8 mouse cellular contexts compared by ENCODE assay signal in genomic region chr8:119661081-119661480, GRCm38 (mm10). TPM values are rescaled to one million over a fixed set of nuclear protein-coding genes. Genes with fewer than 3 reads are reported as not detected.
DNase-seq lines count a peak whose midpoint lies in the region; ATAC-seq lines count a peak whose summit lies in the region.

No protein-coding gene starts in this region.

- H3K4me2 ChIP-seq in embryonic facial prominence, embryonic 15.5 days (replicated peaks): no peak overlapping the region
- no peak overlapping the region for H3K4me2 ChIP-seq in midbrain, embryonic 11.5 days

- H3K36me3 ChIP-seq in embryonic facial prominence, embryonic 15.5 days: no peaks in the 10 kb centered on the region
- no peaks in the 10 kb centered on the region for H3K36me3 ChIP-seq in midbrain, embryonic 11.5 days (ENCODE audit: control insufficient read depth, insufficient read depth, low read length)

- H3K4me3 ChIP-seq in embryonic facial prominence, embryonic 15.5 days (replicated peaks): no peak overlapping the region
- no peak overlapping the region for H3K4me3 ChIP-seq in midbrain, embryonic 11.5 days (ENCODE audit: low read depth, low read length)

- H3K9me3 ChIP-seq in embryonic facial prominence, embryonic 15.5 days (replicated peaks): no peaks in the 10 kb centered on the region
- no peaks in the 10 kb centered on the region for H3K9me3 ChIP-seq in midbrain, embryonic 11.5 days (ENCODE audit: control insufficient read depth, low read length)

- DNase-seq in urinary bladder, postnatal 14 days (ENCODE audit: low spot score): peak; percentile 56
- DNase-seq in urinary bladder, postnatal 10 days (ENCODE audit: low spot score): no peak
- peak; percentile 79 to 80 for DNase-seq in heart, postnatal 10 days
- DNase-seq in kidney, postnatal 14 days: peak; percentile 82
- peak; percentile 88 for DNase-seq in midbrain, embryonic 11.5 days (ENCODE audit: low spot score, missing footprints)
- no peak for DNase-seq in spleen, adult 18-20 months

- no peak overlapping the region for H3K9ac ChIP-seq in embryonic facial prominence, embryonic 15.5 days
- H3K9ac ChIP-seq in midbrain, embryonic 11.5 days (ENCODE audit: low read length): peak overlapping the region; percentile 44; the same call in 1 of the 2 replicates

- WGBS in embryonic facial prominence, embryonic 15.5 days: 13% methylated on average over 9 of the region's 9 CpGs
- WGBS in midbrain, embryonic 11.5 days: 0% methylated on average over 9 of the region's 9 CpGs

- intact Hi-C loops in heart, postnatal 10 days (cut with DNase I): no loop called here

- 0 out of 2 replicates have a peak, but pooled peaks have one; percentile 5 for ATAC-seq in embryonic facial prominence, embryonic 15.5 days (ENCODE audit: insufficient number of reproducible peaks, low FRiP score, low TSS enrichment, low read depth)
- peak; percentile 77 for ATAC-seq in midbrain, embryonic 11.5 days (ENCODE audit: low FRiP score)
- no peak for ATAC-seq in megakaryocyte progenitor cell, adult 5-6 weeks (replicated peaks; ENCODE audit: poor library complexity)

- H3K27ac ChIP-seq in embryonic facial prominence, embryonic 15.5 days (replicated peaks): no peak overlapping the region
- H3K27ac ChIP-seq in midbrain, embryonic 11.5 days (ENCODE audit: low read depth, low read length): no peak overlapping the region; the same call in 1 of the 2 replicates

- peaks cover 19% of the 10 kb centered on the region for H3K4me1 ChIP-seq in embryonic facial prominence, embryonic 15.5 days
- peaks cover 22% of the 10 kb centered on the region for H3K4me1 ChIP-seq in midbrain, embryonic 11.5 days (ENCODE audit: control insufficient read depth, insufficient read depth, low read length)

- H3K27me3 ChIP-seq in embryonic facial prominence, embryonic 15.5 days: peaks cover 5% of the 10 kb centered on the region; the same call in 1 of the 2 replicates
- no peaks in the 10 kb centered on the region; the same call in 1 of the 2 replicates for H3K27me3 ChIP-seq in midbrain, embryonic 11.5 days (ENCODE audit: control insufficient read depth, insufficient read depth, low read length)

RNA-seq across cellular contexts. Expression of gene Wfdc1, which starts 5.1 kb away (rescaled TPM):
- 2.0 and 2.6 TPM in 2 replicates for polyA plus RNA-seq in embryonic facial prominence, embryonic 15.5 days (2015; fragmentation: Nextera tagmentation; extraction: Ambion mirVana)
- total RNA-seq in heart, postnatal 10 days (2021): 10 to 100 TPM; 45.0 to 47.4 TPM
- polyA plus RNA-seq in midbrain, embryonic 11.5 days (2014; fragmentation: Nextera tagmentation; extraction: Ambion mirVana): 8.8 and 11.8 TPM in 2 replicates
- not detected in 2 replicates for total RNA-seq in megakaryocyte progenitor cell, adult 5-6 weeks (2015)
- not detected in 2 replicates for total RNA-seq in megakaryocyte progenitor cell, adult 5-6 weeks (2017)

RNA-seq across cellular contexts. Expression of gene Kcng4, which starts 25.6 kb away (rescaled TPM):
- polyA plus RNA-seq in embryonic facial prominence, embryonic 15.5 days (2015; fragmentation: Nextera tagmentation; extraction: Ambion mirVana): 0.43 and 0.55 TPM in 2 replicates
- total RNA-seq in heart, postnatal 10 days (2021): under 1 TPM in 1 of 2 experiments, not detected in 1; 0.10 TPM
- 0.15 and 0.18 TPM in 2 replicates for polyA plus RNA-seq in midbrain, embryonic 11.5 days (2014; fragmentation: Nextera tagmentation; extraction: Ambion mirVana)
- total RNA-seq in megakaryocyte progenitor cell, adult 5-6 weeks (2015): not detected in 2 replicates
- not detected in 2 replicates for total RNA-seq in megakaryocyte progenitor cell, adult 5-6 weeks (2017)

RNA-seq across cellular contexts. Expression of gene Atp2c2, which starts 38.7 kb away (rescaled TPM):
- 4.6 and 6.5 TPM in 2 replicates for polyA plus RNA-seq in embryonic facial prominence, embryonic 15.5 days (2015; fragmentation: Nextera tagmentation; extraction: Ambion mirVana)
- not detected for total RNA-seq in heart, postnatal 10 days (2021)
- 0.22 and 0.33 TPM in 2 replicates for polyA plus RNA-seq in midbrain, embryonic 11.5 days (2014; fragmentation: Nextera tagmentation; extraction: Ambion mirVana)
- not detected in 2 replicates for total RNA-seq in megakaryocyte progenitor cell, adult 5-6 weeks (2015)
- not detected in 2 replicates for total RNA-seq in megakaryocyte progenitor cell, adult 5-6 weeks (2017)

RNA-seq across cellular contexts. Expression of gene Adad2, which starts 48.5 kb away (rescaled TPM):
- polyA plus RNA-seq in embryonic facial prominence, embryonic 15.5 days (2015; fragmentation: Nextera tagmentation; extraction: Ambion mirVana): 0.14 and 0.24 TPM in 2 replicates
- total RNA-seq in heart, postnatal 10 days (2021): not detected
- 0.11 and 0.27 TPM in 2 replicates for polyA plus RNA-seq in midbrain, embryonic 11.5 days (2014; fragmentation: Nextera tagmentation; extraction: Ambion mirVana)
- total RNA-seq in megakaryocyte progenitor cell, adult 5-6 weeks (2015): not detected in 2 replicates
- not detected in 2 replicates for total RNA-seq in megakaryocyte progenitor cell, adult 5-6 weeks (2017)

RNA-seq across cellular contexts. Expression of gene Taf1c, which starts 56.1 kb away (rescaled TPM):
- polyA plus RNA-seq in embryonic facial prominence, embryonic 15.5 days (2015; fragmentation: Nextera tagmentation; extraction: Ambion mirVana): 11.8 and 13.3 TPM in 2 replicates
- total RNA-seq in heart, postnatal 10 days (2021): 1 to 10 TPM; 3.9 to 4.7 TPM
- 11.1 and 13.4 TPM in 2 replicates for polyA plus RNA-seq in midbrain, embryonic 11.5 days (2014; fragmentation: Nextera tagmentation; extraction: Ambion mirVana)
- total RNA-seq in megakaryocyte progenitor cell, adult 5-6 weeks (2015): 5.5 and 6.2 TPM in 2 replicates
- 5.8 and 11.5 TPM in 2 replicates for total RNA-seq in megakaryocyte progenitor cell, adult 5-6 weeks (2017)

Comparison
In these comparisons a context has a peak if more than half of its experiments do, and no peak if none do; other contexts are left out.
1. DNase-seq: peak in urinary bladder, postnatal 14 days (single experiment), heart, postnatal 10 days (2 of 2), kidney, postnatal 14 days (single experiment) and midbrain, embryonic 11.5 days (single experiment); none in urinary bladder, postnatal 10 days (single experiment) and spleen, adult 18-20 months (0 of 2).
2. RNA of gene Wfdc1, which starts 5.1 kb away (total RNA-seq): 45.0 to 47.4 TPM in heart, postnatal 10 days; not detected in megakaryocyte progenitor cell, adult 5-6 weeks; every median in the first group is over 10 times any median in the second.